Mouse (Mus musculus) cerebral cortex, adult 2 months (tissue): Measurements from ENCODE around the gene Ago4.

Source experiments
- WGBS: fragments of 180-500 bp; shearing (Covaris S2); methylation state at CpG from one replicate; pipeline ENCODE4 v1.1.7; 2018; 5-methylcytosine and 5-hydroxymethylcytosine counted together

Ago4 gene

DNA sequence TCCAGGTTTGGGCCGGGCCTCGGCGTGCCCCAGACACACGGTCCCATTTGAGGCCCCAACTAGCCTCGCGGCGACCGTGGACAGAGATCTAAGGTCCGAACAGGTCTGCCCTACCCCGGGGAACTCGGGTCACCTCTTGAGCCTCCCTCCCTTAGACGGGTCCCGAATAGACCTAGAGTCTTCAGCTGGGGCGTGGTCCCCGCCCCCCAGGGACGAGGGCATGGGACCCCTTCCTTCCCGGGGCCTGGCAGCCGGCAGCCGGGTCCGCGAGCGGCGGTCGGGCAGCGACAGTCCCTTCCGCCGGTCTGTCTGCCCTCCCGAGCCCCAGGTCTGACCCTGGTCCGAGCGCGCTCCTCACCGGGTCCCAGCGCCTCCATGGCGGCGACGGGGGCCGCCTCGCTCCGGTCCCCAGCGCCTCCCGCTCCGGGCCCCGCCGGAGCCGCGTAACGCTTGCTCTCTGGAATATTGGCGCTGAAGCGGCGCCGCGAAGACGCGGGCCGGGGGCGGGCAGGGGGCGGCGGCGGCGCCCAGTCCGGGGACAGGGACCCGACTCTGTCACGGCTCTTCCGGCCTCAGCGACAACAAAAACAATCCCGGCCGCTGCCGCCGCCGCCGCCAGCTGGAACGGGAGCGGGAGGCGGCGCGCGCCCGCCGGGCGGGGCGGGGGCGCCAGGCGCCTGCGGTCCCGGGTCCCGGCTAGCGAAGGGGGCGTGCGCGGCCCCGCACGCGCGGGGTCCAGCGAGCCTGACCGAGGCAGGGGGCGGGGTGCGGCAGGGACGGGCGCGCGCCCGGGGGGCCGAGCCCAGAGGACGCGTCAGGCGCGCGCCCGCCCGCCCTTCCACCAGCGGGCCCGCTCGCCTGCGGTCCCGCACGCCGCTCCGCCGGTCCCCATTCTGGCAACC lies at the start of gene Ago4:
Gene Ago4 (minus strand): TSS at position 646 of the 902 bp plus-strand sequence.
- 1% methylated on average over 116 of the region's 120 CpGs for WGBS

GRCm38 (mm10) chr4:126579077-126579476 lies 45.8 kb upstream of the Ago4 start:
- WGBS = 87% methylated on average over 2 of the region's 2 CpGs

GRCm38 (mm10) chr4:126577920-126578319 lies 44.6 kb upstream of the Ago4 start:
- 87% methylated on average over 3 of the region's 3 CpGs for WGBS

DNA sequence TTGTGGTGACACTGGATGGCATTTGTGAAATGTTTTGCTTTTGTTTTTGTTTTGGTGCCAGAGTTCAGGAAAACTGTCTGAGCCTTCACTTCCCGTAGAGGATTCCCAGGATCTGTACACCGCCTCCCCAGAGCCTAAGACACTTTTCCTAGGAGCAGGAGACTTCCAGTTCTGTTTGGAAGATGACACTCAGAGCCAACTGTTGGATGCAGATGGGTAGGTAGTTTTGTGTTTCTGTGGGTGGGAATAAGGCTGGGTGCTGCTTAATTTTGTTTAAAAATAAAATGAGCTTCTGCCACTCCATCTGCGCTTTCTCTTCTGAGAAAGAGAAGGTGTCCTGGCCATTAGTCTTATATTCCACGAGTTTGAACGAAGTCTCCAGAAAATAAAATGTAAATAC lies 43.0 kb upstream of the Ago4 start:
- WGBS = 69% methylated on average over 5 of the region's 5 CpGs

DNA sequence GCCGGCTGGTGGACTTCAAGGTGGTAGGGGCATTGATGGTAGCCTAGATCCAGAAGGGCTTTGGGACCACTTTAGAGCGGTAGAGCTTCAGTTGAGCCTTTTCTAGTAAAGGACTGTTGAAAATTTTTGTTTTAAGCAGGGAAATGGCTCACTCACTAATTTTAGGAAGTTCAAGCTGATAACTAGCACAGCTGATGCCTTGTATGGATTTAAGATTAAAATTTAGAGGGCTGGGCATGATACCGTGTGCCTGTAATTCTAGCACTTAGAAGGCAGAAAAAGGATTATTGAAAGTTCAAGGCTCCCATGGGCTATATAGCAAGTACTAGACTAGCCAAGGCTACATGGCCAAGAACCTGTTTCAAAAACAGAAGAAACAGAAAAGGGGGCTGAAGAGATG lies 36.5 kb upstream of the Ago4 start:
- 96% methylated on average over 3 of the region's 3 CpGs for WGBS

GRCm38 (mm10) chr4:126567243-126567642 lies 34.0 kb upstream of the Ago4 start:
- 94% methylated on average over 4 of the region's 4 CpGs for WGBS

DNA sequence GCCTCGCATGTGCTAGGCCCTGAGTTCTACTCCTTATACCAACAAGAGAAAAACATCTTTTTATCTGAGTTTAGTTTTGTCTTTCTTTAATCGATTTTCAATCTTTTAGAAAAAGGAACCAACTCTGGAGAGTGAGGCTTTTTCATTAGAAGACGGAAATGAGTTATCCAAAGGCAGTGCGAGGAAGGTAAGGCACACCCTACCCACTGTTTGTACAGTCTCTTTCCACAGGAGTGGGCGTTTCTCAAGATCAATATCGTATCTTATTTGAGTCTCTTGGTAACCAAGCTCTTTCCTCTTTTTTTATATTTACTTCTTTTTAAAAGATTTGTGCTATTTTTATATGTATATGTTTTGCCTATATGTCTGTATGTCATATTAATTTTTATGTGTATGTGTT lies 30.5 kb upstream of the Ago4 start:
- 87% methylated on average over 6 of the region's 6 CpGs for WGBS

DNA sequence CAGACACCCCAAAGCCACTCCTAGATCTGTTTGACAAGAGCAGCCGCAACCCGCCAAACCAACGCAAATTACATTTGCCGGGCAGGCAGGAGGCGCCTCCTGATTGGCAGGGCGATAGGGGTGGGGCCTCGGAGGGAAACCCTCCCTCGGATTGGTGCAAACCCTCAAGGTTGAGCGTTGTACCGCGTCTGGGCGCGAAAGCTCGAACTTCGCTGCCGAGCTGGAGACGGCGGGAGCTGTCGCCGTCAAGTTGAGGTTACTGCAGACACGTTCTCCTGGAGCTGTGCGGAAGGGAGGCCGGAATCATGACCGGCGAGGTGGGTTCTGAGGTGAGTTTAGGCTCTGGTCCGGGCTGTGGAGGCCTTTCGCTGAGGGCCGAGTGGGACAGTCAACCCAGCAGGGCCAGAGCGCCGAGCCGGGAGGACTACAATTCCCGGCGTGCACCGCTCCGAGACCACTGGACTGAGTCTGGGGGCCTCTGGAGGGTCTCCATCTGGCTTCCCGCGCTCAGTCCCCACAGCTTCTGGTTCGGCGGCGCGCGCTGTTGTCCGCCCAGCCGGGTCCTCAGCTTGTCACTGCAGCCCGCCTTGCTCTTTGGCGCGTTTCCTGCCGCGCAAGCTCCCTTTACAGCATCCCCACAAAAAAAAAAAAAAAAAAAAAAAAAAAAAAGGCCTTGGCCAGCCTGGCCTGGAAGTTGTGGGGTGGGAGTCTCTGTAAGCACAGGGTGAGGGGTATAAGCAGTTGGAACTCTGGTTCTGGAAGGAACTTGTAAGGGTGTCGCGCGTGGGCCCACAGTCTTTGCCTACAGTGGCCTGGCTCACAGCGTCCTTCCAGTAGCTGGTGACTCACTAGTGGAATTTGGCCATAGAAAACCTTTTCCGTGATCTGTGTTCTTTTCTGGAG lies 23.8 kb upstream of the Ago4 start, which contains the start of gene Clspn:
Gene Clspn (plus strand): TSS at position 127 of the 903 bp plus-strand sequence.
- 1% methylated on average over 54 of the region's 54 CpGs for WGBS

GRCm38 (mm10) chr4:126554462-126554861 lies 21.2 kb upstream of the Ago4 start:
- WGBS = 32% methylated on average over 3 of the region's 3 CpGs

- WGBS = 72% methylated on average over 1 of the region's 1 CpGs
Observed at GRCm38 (mm10) chr4:126553685-126554084, 20.4 kb upstream of the Ago4 start.

DNA sequence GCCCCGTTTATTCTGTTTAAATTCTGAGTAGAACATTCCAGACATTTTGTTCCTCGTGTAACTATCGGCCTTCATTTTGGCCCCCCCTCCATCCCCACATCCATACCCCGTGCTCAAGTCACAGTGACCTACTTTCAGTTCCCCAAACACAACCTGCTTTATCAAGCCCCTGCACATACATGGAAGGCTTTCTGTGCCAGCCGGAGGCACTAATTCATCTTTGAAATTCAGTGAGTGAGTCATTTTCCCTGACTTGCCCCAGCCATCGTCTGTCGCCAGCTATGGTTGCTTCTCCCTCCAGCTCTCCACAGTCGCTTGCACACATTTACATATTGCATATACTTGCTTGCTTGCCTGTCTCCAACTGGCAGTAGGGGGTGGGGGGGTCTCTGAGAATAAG lies 19.8 kb upstream of the Ago4 start:
- WGBS = 20% methylated on average over 8 of the region's 8 CpGs

DNA sequence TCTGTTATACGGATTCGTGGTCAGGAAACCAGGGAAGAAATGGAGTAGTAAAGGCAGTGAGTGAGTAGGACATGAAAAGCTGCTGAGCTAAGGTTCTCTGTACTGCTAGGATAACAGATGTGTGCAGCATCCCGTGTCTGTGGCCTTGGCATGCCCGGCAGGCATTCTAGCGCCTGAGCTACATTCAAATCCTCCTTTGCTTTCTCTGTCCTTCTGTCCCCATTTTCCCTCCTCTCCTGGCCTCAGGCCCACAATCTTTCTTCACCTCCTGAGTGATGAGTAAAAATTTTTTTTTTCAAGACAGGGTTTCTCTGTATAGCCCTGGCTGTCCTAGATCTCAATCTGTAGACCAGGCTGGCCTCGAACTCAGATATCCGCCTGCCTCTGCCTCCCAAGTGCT lies 18.9 kb upstream of the Ago4 start:
- 60% methylated on average over 7 of the region's 7 CpGs for WGBS

DNA sequence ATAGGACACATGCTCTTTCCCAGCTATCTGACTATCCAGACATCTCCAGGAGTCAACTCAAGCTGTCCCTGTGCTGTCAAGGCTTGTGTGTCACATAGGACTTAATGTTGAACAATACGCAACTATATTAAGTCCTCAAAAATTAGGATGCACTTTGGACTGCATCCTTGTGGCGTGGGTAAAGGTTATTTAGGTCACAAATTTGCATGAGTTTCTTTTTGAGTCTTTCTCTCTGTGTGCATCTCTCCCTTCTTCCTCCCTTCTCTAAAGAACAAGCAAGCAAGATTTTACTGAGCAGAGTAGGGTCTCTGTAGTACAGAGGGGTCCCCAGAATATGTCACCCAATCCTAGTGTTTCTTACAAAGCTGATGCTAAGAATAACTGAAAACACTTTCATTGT lies 12.9 kb upstream of the Ago4 start:
- 82% methylated on average over 2 of the region's 2 CpGs for WGBS

DNA sequence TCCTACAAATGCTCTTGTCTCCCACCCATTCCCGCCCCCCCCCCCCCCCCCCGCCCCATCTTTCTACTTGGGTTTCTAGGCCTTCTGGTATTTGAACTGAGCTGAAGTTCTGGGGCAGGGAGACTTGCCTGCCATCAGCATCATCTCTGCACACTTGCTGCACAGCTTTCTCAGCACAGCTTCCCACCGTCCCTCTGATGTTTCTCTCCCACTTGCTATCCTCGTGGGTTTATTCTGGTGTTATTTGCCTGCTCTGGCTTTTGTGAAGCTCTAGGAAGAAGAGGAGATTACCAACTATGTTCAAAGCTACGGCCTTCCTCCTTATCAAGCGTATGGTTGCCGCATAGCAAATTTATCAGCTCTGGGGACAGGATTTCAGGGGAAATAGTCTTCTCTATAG lies 12.4 kb upstream of the Ago4 start:
- 61% methylated on average over 6 of the region's 7 CpGs for WGBS

- 98% methylated on average over 1 of the region's 1 CpGs for WGBS
Observed at GRCm38 (mm10) chr4:126545016-126545415, 11.7 kb upstream of the Ago4 start.

- WGBS = 65% methylated on average over 7 of the region's 7 CpGs
Observed at GRCm38 (mm10) chr4:126542838-126543237, 9.6 kb upstream of the Ago4 start.

- WGBS = 80% methylated on average over 3 of the region's 3 CpGs
Observed at GRCm38 (mm10) chr4:126540487-126541071, 7.3 kb upstream of the Ago4 start.

GRCm38 (mm10) chr4:126536865-126537264 lies 3.6 kb upstream of the Ago4 start:
- WGBS = 81% methylated on average over 5 of the region's 5 CpGs

DNA sequence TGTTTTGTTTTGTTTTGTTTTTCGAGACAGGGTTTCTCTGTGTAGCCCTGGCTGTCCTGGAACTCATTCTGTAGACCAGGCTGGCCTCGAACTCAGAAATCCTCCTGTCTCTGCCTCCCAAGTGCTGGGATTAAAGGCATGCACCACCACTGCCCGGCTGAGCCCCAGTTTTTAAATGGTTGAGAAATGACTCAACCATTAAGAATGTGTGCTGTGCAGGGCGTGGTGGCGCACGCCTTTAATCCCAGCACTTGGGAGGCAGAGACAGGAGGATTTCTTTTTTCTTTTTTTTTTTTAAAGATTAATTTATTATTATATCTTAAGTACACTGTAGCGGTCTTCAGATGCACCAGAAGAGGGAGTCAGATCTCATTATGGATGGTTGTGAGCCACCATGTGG lies 2.4 kb upstream of the Ago4 start:
- 95% methylated on average over 7 of the region's 7 CpGs for WGBS

DNA sequence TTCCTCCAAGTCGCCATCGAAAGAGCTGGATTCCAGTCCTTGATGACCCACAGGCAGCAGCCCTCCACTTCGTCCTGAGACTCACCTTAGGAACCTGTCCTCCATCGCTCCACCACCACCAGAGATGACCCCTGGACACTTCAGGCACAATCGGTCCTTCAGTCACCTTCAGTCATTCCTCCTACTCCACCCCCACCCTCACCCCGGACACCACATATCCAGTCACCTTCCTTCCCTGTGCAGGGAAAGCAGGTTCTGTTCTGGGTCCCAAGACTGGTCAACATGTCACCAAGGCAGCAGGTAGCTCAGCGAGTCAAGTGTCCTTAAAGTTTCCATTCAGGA lies 428 bp upstream of the Ago4 start:
- WGBS = 12% methylated on average over 7 of the region's 7 CpGs

DNA sequence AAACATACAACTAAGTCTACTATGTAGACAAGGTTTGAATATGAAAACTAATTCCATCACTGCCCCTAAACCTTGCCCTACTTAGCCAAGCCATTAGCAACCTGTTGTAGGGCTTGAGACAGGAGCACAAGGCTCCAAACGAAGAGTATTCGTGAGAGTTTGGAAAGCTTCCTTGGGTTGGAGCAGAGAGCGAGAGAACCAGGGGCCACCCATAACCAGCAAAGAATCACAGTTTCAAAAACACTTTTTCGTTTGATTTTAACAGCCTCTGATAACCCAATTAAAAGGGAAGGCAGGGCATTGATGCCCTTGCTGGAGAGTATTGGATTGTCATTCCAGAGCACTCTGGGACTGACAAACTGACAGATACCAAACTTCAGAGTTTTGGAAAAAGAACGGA lies 980 bp downstream of the Ago4 start:
- 28% methylated on average over 5 of the region's 5 CpGs for whole genome bisulfite sequencing

- 96% methylated on average over 5 of the region's 5 CpGs for WGBS
Observed at GRCm38 (mm10) chr4:126526828-126527227, 6.4 kb downstream of the Ago4 start.
